Mouse (Mus musculus): ENCODE data around the gene Flrt1. TPM values are rescaled to one million over a fixed set of nuclear protein-coding genes. Genes with fewer than 3 reads are reported as not detected.

Flrt1 gene
- polyA plus RNA-seq, 1 experiment from 2014 or later = 7.1 TPM

Other genes with a start within 250 kb of the Flrt1 start
- 1.0 and 1.1 TPM in 2 replicates for gene Ccdc88b, start 247.5 kb downstream of the Flrt1 start, polyA plus RNA-seq (2015; fragmentation: Nextera tagmentation; extraction: Ambion mirVana)
- 115 and 121 TPM in 2 replicates for gene Trmt112, start 196.0 kb downstream of the Flrt1 start, polyA plus RNA-seq (2015; fragmentation: Nextera tagmentation; extraction: Ambion mirVana)
- gene Prdx5, start 195.6 kb downstream of the Flrt1 start, polyA plus RNA-seq (2015; fragmentation: Nextera tagmentation; extraction: Ambion mirVana) = 274 and 284 TPM in 2 replicates
- 15.8 and 16.6 TPM in 2 replicates for gene Esrra, start 183.9 kb downstream of the Flrt1 start, polyA plus RNA-seq (2015; fragmentation: Nextera tagmentation; extraction: Ambion mirVana)
- 0.86 and 1.00 TPM in 2 replicates for gene Catsperz, start 180.3 kb downstream of the Flrt1 start, polyA plus RNA-seq (2015; fragmentation: Nextera tagmentation; extraction: Ambion mirVana)
- gene Kcnk4, start 171.2 kb downstream of the Flrt1 start, polyA plus RNA-seq (2015; fragmentation: Nextera tagmentation; extraction: Ambion mirVana) = 1.7 and 2.2 TPM in 2 replicates
- 83.1 and 86.9 TPM in 2 replicates for gene Bad, start 163.9 kb downstream of the Flrt1 start, polyA plus RNA-seq (2015; fragmentation: Nextera tagmentation; extraction: Ambion mirVana)
- 53.1 and 54.7 TPM in 2 replicates for gene Gpr137, start 163.2 kb downstream of the Flrt1 start, polyA plus RNA-seq (2015; fragmentation: Nextera tagmentation; extraction: Ambion mirVana)
- gene Ppp1r14b, start 130.8 kb downstream of the Flrt1 start, polyA plus RNA-seq (2015; fragmentation: Nextera tagmentation; extraction: Ambion mirVana) = 114 and 143 TPM in 2 replicates
- 11.5 and 11.7 TPM in 2 replicates for gene Plcb3, start 129.3 kb downstream of the Flrt1 start, polyA plus RNA-seq (2015; fragmentation: Nextera tagmentation; extraction: Ambion mirVana)
- gene Fkbp2, start 125.2 kb downstream of the Flrt1 start, polyA plus RNA-seq (2015; fragmentation: Nextera tagmentation; extraction: Ambion mirVana) = 108 and 109 TPM in 2 replicates
- 33.5 and 34.9 TPM in 2 replicates for gene Vegfb, start 118.1 kb downstream of the Flrt1 start, polyA plus RNA-seq (2015; fragmentation: Nextera tagmentation; extraction: Ambion mirVana)
- 24.2 and 25.9 TPM in 2 replicates for gene Dnajc4, start 113.2 kb downstream of the Flrt1 start, polyA plus RNA-seq (2015; fragmentation: Nextera tagmentation; extraction: Ambion mirVana)
- 18.6 and 23.8 TPM in 2 replicates for gene Nudt22, start 109.6 kb downstream of the Flrt1 start, polyA plus RNA-seq (2015; fragmentation: Nextera tagmentation; extraction: Ambion mirVana)
- gene Trpt1, start 109.6 kb downstream of the Flrt1 start, polyA plus RNA-seq (2015; fragmentation: Nextera tagmentation; extraction: Ambion mirVana) = 16.6 and 18.0 TPM in 2 replicates
- 4.4 and 5.6 TPM in 2 replicates for gene Fermt3, start 86.3 kb downstream of the Flrt1 start, polyA plus RNA-seq (2015; fragmentation: Nextera tagmentation; extraction: Ambion mirVana)
- gene Stip1, start 65.8 kb downstream of the Flrt1 start, polyA plus RNA-seq (2015; fragmentation: Nextera tagmentation; extraction: Ambion mirVana) = 233 and 239 TPM in 2 replicates
- 4.2 and 5.3 TPM in 2 replicates for gene Macrod1, start 48.9 kb downstream of the Flrt1 start, polyA plus RNA-seq (2015; fragmentation: Nextera tagmentation; extraction: Ambion mirVana)
- gene Otub1, start 100.6 kb upstream of the Flrt1 start, polyA plus RNA-seq (2015; fragmentation: Nextera tagmentation; extraction: Ambion mirVana) = 233 and 250 TPM in 2 replicates
- gene Cox8a, start 111.9 kb upstream of the Flrt1 start, polyA plus RNA-seq (2015; fragmentation: Nextera tagmentation; extraction: Ambion mirVana) = 881 and 924 TPM in 2 replicates
- gene Naa40, start 135.5 kb upstream of the Flrt1 start, polyA plus RNA-seq (2015; fragmentation: Nextera tagmentation; extraction: Ambion mirVana) = 65.3 and 66.6 TPM in 2 replicates
- gene Rcor2, start 161.6 kb upstream of the Flrt1 start, polyA plus RNA-seq (2015; fragmentation: Nextera tagmentation; extraction: Ambion mirVana) = 30.2 and 32.0 TPM in 2 replicates
- gene Mark2, start 236.1 kb upstream of the Flrt1 start, polyA plus RNA-seq (2015; fragmentation: Nextera tagmentation; extraction: Ambion mirVana) = 40.9 and 42.5 TPM in 2 replicates

All from hindbrain, embryonic 13.5 days (tissue).